8 mouse cellular contexts compared by ENCODE assay signal in the genomic region with DNA sequence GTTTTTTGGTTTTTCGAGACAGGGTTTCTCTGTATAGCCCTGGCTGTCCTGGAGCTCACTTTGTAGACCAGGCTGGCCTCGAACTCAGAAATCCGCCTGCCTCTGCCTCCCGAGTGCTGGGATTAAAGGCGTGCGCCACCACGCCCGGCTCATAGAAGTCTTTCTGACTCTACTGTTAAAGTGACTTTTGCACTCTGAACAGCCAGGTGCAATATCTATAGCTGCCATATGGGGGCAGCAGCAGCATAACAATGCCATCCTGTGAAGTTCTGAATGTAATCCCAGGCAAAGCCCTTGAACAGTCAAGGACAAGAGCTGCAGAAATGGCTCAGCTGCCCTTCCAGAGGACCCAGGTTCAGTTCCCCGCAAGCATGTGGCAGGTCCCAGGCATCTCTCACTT. TPM values are rescaled to one million over a fixed set of nuclear protein-coding genes. Genes with fewer than 3 reads are reported as not detected.
DNase-seq lines count a peak whose midpoint lies in the region; ATAC-seq and TF ChIP-seq lines count a peak whose summit lies in the region.
"Not testable (repeated sequence)": the region's sequence is repeated elsewhere in the genome, so short reads cannot be mapped to it uniquely, and the experiment has no call there.

No protein-coding gene starts in this region.

- not testable (repeated sequence) for H3K27ac ChIP-seq in forebrain, embryonic 10.5 days; kidney, embryonic 15.5 days; stomach, embryonic 16.5 days (ENCODE audit: low read length)
- peak overlapping the region; percentile 82 for H3K27ac ChIP-seq in heart, embryonic 13.5 days (replicated peaks)

- not testable (repeated sequence) for H3K4me3 ChIP-seq in forebrain, embryonic 10.5 days; kidney, embryonic 15.5 days (replicated peaks); stomach, embryonic 16.5 days (replicated peaks; ENCODE audit: low read length)
- H3K4me3 ChIP-seq in heart, embryonic 13.5 days, result 0 out of 2 replicates have a peak overlapping the region, but pooled peaks have one; percentile 22

- WGBS in forebrain, embryonic 10.5 days, result 48% methylated on average over 8 of the region's 9 CpGs
- WGBS in heart, embryonic 13.5 days, result 30% methylated on average over 8 of the region's 9 CpGs
- 43% methylated on average over 8 of the region's 9 CpGs for WGBS in kidney, embryonic 15.5 days
- 23% methylated on average over 7 of the region's 9 CpGs for WGBS in stomach, embryonic 16.5 days

- DNase-seq in CD4-positive, CD25-positive, alpha-beta regulatory T cell, adult 2 months (ENCODE audit: low read depth, low spot score), result peak; percentile 77
- DNase-seq in brain, embryonic 14.5 days (ENCODE audit: low read depth), result peak; percentile 85
- DNase-seq in forebrain, embryonic 10.5 days (ENCODE audit: extremely low spot score, low spot score), result peak; percentile 70
- peak; percentile 78 for DNase-seq in liver
- peak; percentile 85 for DNase-seq in neural tube, embryonic 10.5 days (ENCODE audit: extremely low spot score, low spot score)

- H3K4me1 ChIP-seq in forebrain, embryonic 10.5 days, result peaks cover 18% of the 10 kb centered on the region
- peaks cover 63% of the 10 kb centered on the region for H3K4me1 ChIP-seq in heart, embryonic 13.5 days
- H3K4me1 ChIP-seq in kidney, embryonic 15.5 days; stomach, embryonic 16.5 days (ENCODE audit: control insufficient read depth, insufficient read depth, low read length): not testable (repeated sequence)

- ATAC-seq in heart, embryonic 13.5 days (ENCODE audit: extremely low read depth, insufficient number of reproducible peaks, low FRiP score, low TSS enrichment), result not testable (repeated sequence)
- ATAC-seq in kidney, embryonic 15.5 days (replicated peaks; ENCODE audit: low FRiP score), result peak; percentile 67
- ATAC-seq in stomach, embryonic 16.5 days (ENCODE audit: insufficient read depth, low FRiP score), result peak; percentile 71; the same call in 1 of the 2 replicates

- H3K27me3 ChIP-seq in forebrain, embryonic 10.5 days (ENCODE audit: poor library complexity, severe bottlenecking), result peaks cover 40% of the 10 kb centered on the region
- H3K27me3 ChIP-seq in heart, embryonic 13.5 days (replicated peaks); stomach, embryonic 16.5 days (ENCODE audit: control insufficient read depth, insufficient read depth, low read length): not testable (repeated sequence)
- peaks cover 21% of the 10 kb centered on the region for H3K27me3 ChIP-seq in kidney, embryonic 15.5 days

- H3K36me3 ChIP-seq in forebrain, embryonic 10.5 days (replicated peaks); kidney, embryonic 15.5 days; stomach, embryonic 16.5 days (ENCODE audit: control insufficient read depth, insufficient read depth, low read length): not testable (repeated sequence)
- peaks cover 11% of the 10 kb centered on the region for H3K36me3 ChIP-seq in heart, embryonic 13.5 days

- peak overlapping the region; percentile 73 for H3K9ac ChIP-seq in heart, embryonic 13.5 days
- not testable (repeated sequence) for H3K9ac ChIP-seq in kidney, embryonic 15.5 days; stomach, embryonic 16.5 days (ENCODE audit: low read length)

- peak; percentile 77; the same call in 1 of the 2 replicates for TF ChIP-seq CTCF in brain, embryonic 14.5 days (IDR thresholded peaks at IDR 0.05; ENCODE audit: borderline replicate concordance, extremely low read depth, insufficient read depth, insufficient read length)

- not testable (repeated sequence) for H3K9me3 ChIP-seq in forebrain, embryonic 10.5 days; heart, embryonic 13.5 days; kidney, embryonic 15.5 days (replicated peaks); stomach, embryonic 16.5 days (replicated peaks; ENCODE audit: control insufficient read depth, low read length)

- H3K4me2 ChIP-seq in heart, embryonic 13.5 days, result peak overlapping the region; percentile 80
- H3K4me2 ChIP-seq in kidney, embryonic 15.5 days; stomach, embryonic 16.5 days (ENCODE audit: low read depth, low read length): not testable (repeated sequence)

- TF ChIP-seq POLR2A in brain, embryonic 14.5 days (IDR thresholded peaks at IDR 0.05; ENCODE audit: borderline replicate concordance, extremely low read depth, insufficient read depth, insufficient read length, poor library complexity, severe bottlenecking), result not testable (repeated sequence)

RNA-seq across cellular contexts. Expression of a gene that starts 6.7 kb away (rescaled TPM):
- 0.15 and 1.2 TPM in 2 replicates for polyA plus RNA-seq in brain, embryonic 14.5 days (2012; rRNA removed)
- polyA plus RNA-seq in forebrain, embryonic 10.5 days (2016; fragmentation: Nextera tagmentation; extraction: Ambion mirVana), result 2.8 and 3.8 TPM in 2 replicates
- 192 and 211 TPM in 2 replicates for polyA plus RNA-seq in heart, embryonic 13.5 days (2015; fragmentation: Nextera tagmentation; extraction: Ambion mirVana)
- 11.3 and 12.4 TPM in 2 replicates for polyA plus RNA-seq in kidney, embryonic 15.5 days (2015; fragmentation: Nextera tagmentation; extraction: Ambion mirVana)
- 33.8 and 44.9 TPM in 2 replicates for polyA plus RNA-seq in stomach, embryonic 16.5 days (2015; fragmentation: Nextera tagmentation; extraction: Ambion mirVana)

RNA-seq across cellular contexts. Expression of a gene that starts 49.2 kb away (rescaled TPM):
- 264 and 329 TPM in 2 replicates for polyA plus RNA-seq in brain, embryonic 14.5 days (2012; rRNA removed)
- 444 and 478 TPM in 2 replicates for polyA plus RNA-seq in forebrain, embryonic 10.5 days (2016; fragmentation: Nextera tagmentation; extraction: Ambion mirVana)
- 118 and 128 TPM in 2 replicates for polyA plus RNA-seq in heart, embryonic 13.5 days (2015; fragmentation: Nextera tagmentation; extraction: Ambion mirVana)
- 301 and 315 TPM in 2 replicates for polyA plus RNA-seq in kidney, embryonic 15.5 days (2015; fragmentation: Nextera tagmentation; extraction: Ambion mirVana)
- polyA plus RNA-seq in stomach, embryonic 16.5 days (2015; fragmentation: Nextera tagmentation; extraction: Ambion mirVana), result 156 and 169 TPM in 2 replicates

RNA-seq across cellular contexts. Expression of a gene that starts 49.3 kb away (rescaled TPM):
- 15.9 and 20.7 TPM in 2 replicates for polyA plus RNA-seq in brain, embryonic 14.5 days (2012; rRNA removed)
- polyA plus RNA-seq in forebrain, embryonic 10.5 days (2016; fragmentation: Nextera tagmentation; extraction: Ambion mirVana), result 16.2 and 18.8 TPM in 2 replicates
- 38.3 and 47.6 TPM in 2 replicates for polyA plus RNA-seq in heart, embryonic 13.5 days (2015; fragmentation: Nextera tagmentation; extraction: Ambion mirVana)
- 30.9 and 31.1 TPM in 2 replicates for polyA plus RNA-seq in kidney, embryonic 15.5 days (2015; fragmentation: Nextera tagmentation; extraction: Ambion mirVana)
- 38.9 and 39.8 TPM in 2 replicates for polyA plus RNA-seq in stomach, embryonic 16.5 days (2015; fragmentation: Nextera tagmentation; extraction: Ambion mirVana)
